Mouse (Mus musculus) CD4-positive, CD25-positive, alpha-beta regulatory T cell, adult 2 months (primary cell): Measurements from ENCODE around the gene Car5b.
A peak's percentile ranks its signal among the peaks of the same experiment; 100 is the strongest.

Source experiments
- DNase-seq: peaks from one replicate; pipeline ENCODE4 v3.0.0-alpha.2; 2012; ENCODE audit warnings: low read depth, low spot score

The Car5b gene

DNA sequence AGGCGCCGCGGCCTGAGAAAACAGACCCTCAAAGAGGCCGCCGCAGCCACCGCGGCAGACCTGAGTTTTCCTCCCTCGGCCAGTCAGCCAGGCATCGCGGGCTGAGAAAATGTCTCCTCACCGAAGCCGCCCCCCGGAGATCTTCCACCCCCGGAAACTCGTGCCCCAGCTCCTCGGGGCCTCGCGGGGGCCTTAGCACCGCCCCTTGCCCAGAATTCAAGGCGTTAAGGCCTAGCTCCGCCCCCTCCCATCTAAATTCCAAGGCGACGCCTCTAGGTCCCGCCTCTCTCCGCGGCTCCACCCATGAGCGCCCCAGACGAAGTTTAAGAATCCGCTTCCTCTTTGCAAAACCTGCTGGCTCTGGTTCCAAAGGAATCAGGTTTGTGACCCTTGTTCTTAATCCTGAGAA is 69.3 kb downstream of the Car5b start, which contains the start of gene Zrsr2:
Gene Zrsr2, minus strand, starts transcription at position 195 of the 409 bp plus-strand sequence.
- DNase-seq, result peak; percentile 95

DNA sequence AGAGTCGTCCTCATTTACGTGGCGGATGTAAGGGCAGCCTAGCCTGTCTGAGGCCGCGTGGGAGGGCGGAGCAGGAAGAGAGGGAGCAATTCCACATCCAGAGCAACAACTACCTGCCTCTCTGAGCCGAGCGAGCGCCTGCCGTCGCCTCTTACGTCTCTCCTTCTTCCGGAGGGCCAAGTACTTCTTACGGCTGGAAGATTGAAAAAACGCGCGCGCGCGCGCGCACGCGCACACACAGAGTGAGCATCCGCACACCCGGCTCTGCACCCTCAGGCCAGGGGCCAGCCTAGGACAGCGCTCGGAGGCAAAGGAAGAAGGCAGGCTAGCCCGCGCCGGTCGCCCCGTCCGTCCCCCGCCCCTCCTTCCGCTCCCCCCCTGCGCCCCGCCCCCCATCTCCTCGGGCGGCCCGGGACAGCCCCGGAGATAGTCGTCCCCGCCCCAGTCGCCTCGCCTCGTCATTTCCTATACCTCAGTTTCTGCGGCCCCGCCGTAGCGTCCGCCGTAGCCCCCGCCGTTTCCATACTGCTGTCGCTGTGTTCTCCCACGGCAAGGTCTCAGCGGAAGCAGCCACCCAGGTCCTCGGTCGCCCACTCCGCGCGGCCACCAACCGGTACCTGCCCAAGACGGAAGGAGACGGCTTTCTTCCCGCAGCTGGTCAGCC is 69.9 kb downstream of the Car5b start:
- peak; percentile 89 for DNase-seq

GRCm38 (mm10) chrX:163957381-163957780 is 70.4 kb downstream of the Car5b start:
- DNase-seq, result no peak

DNA sequence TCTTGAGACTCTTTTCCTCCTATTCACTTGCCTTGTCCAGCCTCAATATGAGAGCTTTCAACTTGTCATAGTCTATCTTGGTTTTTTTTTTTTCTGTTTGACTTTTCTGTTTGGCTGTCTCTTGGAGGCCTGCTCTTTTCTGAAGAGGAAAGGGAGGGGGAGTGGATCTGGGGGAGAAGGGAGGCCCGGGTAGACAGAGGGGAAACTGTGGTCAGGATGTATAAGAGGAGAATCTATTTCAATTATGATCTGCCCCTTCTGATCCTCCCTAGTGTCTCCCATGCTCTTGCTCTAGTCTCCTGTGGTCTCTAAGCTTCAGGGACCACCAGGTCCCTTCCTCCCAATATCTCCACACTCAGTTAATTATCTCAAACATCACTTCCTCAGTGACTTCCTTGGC is 76.2 kb downstream of the Car5b start:
- peak; percentile 14 for DNase-seq

DNA sequence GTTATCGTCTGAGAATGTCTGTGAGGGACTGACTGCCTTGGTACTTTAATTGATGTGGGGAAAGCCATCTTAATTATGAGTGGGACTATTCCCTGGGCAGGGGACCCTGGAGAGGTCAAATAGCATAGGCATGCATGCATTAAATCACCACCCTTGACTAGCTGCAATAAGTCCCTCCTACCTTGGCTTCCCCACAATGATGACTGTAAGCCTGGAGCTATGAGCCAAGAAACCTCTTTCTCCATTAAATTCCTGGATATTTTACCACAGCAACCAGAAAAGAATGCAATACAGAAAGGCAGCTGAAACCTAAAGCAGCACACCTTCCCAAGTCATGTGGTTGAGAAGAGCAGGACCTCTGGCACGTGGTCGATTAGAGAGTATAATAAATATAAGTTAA is 83.4 kb downstream of the Car5b start:
- no peak for DNase-seq

DNA sequence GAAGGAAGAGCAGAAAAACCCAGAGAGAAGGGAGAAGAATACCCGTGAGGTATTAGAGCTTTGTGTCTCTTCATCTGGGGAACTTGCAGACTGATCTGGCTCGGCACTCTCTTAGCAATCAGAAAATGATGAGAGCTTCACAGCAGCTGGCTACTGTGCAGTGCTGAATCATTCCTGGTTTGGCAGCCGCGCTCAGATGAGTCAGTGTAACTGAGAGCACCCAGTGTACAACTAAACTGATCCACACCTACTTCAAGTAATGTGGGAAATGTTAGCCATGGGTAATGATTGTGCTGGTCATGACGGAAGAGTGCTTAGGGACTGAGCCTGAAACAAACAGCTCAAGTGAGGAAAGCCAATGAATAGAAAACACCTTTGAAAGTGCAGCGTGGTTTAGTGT is 89.2 kb downstream of the Car5b start:
- no peak for DNase-seq

DNA sequence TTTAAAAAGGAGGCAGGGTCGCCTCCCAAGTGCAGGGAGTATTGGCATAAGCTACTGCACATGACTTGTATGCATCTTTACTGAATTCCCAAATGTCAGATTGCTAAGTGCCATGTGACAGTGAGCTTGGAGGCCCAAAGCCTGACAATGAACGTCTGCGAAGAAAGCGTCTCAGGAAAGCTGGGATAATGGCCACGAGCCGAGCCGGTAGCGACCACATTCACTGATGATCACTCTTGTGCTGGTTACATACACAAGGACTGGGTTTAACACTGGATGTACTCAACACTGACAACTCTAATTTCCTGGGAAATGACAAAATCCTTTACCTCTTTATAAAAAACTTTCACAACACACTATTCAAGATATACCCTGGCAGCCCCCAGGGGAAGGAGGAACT is 93.1 kb downstream of the Car5b start:
- DNase-seq, result no peak

- DNase-seq, result no peak
Measured at GRCm38 (mm10) chrX:163929550-163929949, 98.2 kb downstream of the Car5b start.
